Mouse (Mus musculus): ENCODE data around the gene P2rx1. TPM values are rescaled to one million over a fixed set of nuclear protein-coding genes. Genes with fewer than 3 reads are reported as not detected.

P2rx1 gene
- polyA plus RNA-seq, 1 experiment from 2014 or later, result 1.9 TPM

DNA sequence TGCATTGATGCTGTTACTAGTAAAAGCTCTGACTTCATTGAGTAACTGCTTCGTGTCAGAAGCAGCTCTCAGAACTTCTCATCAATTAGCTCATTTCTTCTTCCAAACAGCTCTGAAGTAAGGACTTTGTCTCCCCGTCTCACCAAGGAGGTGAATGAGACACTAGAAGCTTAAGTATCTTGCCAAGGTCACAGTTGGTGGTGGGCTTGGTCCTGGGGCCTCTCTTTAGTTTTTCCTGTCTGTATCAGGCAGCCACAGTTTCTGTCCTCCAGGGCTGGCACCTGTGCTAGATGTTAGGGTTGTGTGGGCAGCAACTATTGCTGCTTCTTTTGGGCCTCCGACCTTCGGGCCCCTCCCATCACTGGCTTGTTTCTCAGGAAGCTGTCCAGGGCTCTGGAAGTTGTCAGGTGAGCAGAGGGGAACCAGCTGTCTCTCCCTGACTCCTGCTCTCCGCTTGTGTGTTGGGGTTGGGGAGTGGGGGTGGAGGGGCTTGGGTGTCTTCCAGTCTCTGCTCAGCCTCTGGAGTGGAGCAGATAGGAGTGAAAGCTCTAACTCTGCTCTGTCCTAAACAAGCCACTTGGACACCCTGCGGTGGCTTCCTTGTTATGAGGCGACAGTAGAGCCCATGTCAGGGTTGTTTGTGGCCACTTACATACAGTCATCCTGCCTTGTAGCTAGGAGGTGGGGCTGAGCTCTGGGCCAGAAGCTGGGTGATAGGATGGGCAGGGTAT, 35.7 kb upstream of the P2rx1 start:
- no peak overlapping the region for H3K4me3 ChIP-seq (ENCODE audit: low read depth, low read length)
- 24% methylated on average over 7 of the region's 7 CpGs for whole genome bisulfite sequencing
- no peak overlapping the region for H3K9ac ChIP-seq
- H3K9me3 ChIP-seq (ENCODE audit: low read depth, low read length), result no peaks in the 10 kb centered on the region
- no peak for TF ChIP-seq CTCF (IDR thresholded peaks at IDR 0.05; ENCODE audit: low read depth)
- no peak for DNase-seq
- H3K4me2 ChIP-seq, result no peak overlapping the region
- H3K4me1 ChIP-seq (ENCODE audit: insufficient read depth), result peaks cover 12% of the 10 kb centered on the region; the same call in 1 of the 2 replicates
- no peaks in the 10 kb centered on the region for H3K36me3 ChIP-seq (ENCODE audit: insufficient read depth)
- H3K27me3 ChIP-seq (ENCODE audit: insufficient read depth, low read length), result peaks cover 26% of the 10 kb centered on the region
- ATAC-seq (ENCODE audit: insufficient read depth), result no peak
- H3K27ac ChIP-seq (ENCODE audit: low read depth), result no peak overlapping the region

- no peak for DNase-seq
- no peak overlapping the region for H3K9ac ChIP-seq
- no peaks in the 10 kb centered on the region for H3K36me3 ChIP-seq (ENCODE audit: insufficient read depth)
- WGBS, result 52% methylated on average over 3 of the region's 3 CpGs
- H3K27ac ChIP-seq (ENCODE audit: low read depth), result no peak overlapping the region
- H3K4me2 ChIP-seq, result no peak overlapping the region
- TF ChIP-seq CTCF (IDR thresholded peaks at IDR 0.05; ENCODE audit: low read depth), result no peak
- no peak for ATAC-seq (ENCODE audit: insufficient read depth)
- H3K27me3 ChIP-seq (ENCODE audit: insufficient read depth, low read length), result peaks cover 26% of the 10 kb centered on the region
- no peaks in the 10 kb centered on the region for H3K9me3 ChIP-seq (ENCODE audit: low read depth, low read length)
- no peak overlapping the region for H3K4me3 ChIP-seq (ENCODE audit: low read depth, low read length)
- peaks cover 12% of the 10 kb centered on the region; the same call in 1 of the 2 replicates for H3K4me1 ChIP-seq (ENCODE audit: insufficient read depth)
Observed at GRCm38 (mm10) chr11:72963789-72964294, 35.1 kb upstream of the P2rx1 start.

- no peak overlapping the region for H3K9ac ChIP-seq
- H3K27me3 ChIP-seq (ENCODE audit: insufficient read depth, low read length), result no peaks in the 10 kb centered on the region; the same call in 1 of the 2 replicates
- H3K4me3 ChIP-seq (ENCODE audit: low read depth, low read length), result no peak overlapping the region
- H3K4me1 ChIP-seq (ENCODE audit: insufficient read depth), result no peaks in the 10 kb centered on the region
- 81% methylated on average over 13 of the region's 13 CpGs for WGBS
- no peak overlapping the region for H3K4me2 ChIP-seq
- H3K27ac ChIP-seq (ENCODE audit: low read depth), result no peak overlapping the region
- no peak for ATAC-seq (ENCODE audit: insufficient read depth)
- H3K9me3 ChIP-seq (ENCODE audit: low read depth, low read length), result no peaks in the 10 kb centered on the region
- no peaks in the 10 kb centered on the region for H3K36me3 ChIP-seq (ENCODE audit: insufficient read depth)
- no peak for TF ChIP-seq CTCF (IDR thresholded peaks at IDR 0.05; ENCODE audit: low read depth)
- no peak for DNase-seq
Observed at GRCm38 (mm10) chr11:72974995-72975503, 23.9 kb upstream of the P2rx1 start.

- WGBS, result 85% methylated on average over 9 of the region's 9 CpGs
- ATAC-seq (ENCODE audit: insufficient read depth), result no peak
- no peaks in the 10 kb centered on the region for H3K4me1 ChIP-seq (ENCODE audit: insufficient read depth)
- TF ChIP-seq CTCF (IDR thresholded peaks at IDR 0.05; ENCODE audit: low read depth), result no peak
- no peak overlapping the region for H3K4me2 ChIP-seq
- no peaks in the 10 kb centered on the region for H3K36me3 ChIP-seq (ENCODE audit: insufficient read depth)
- no peaks in the 10 kb centered on the region; the same call in 1 of the 2 replicates for H3K27me3 ChIP-seq (ENCODE audit: insufficient read depth, low read length)
- H3K27ac ChIP-seq (ENCODE audit: low read depth), result no peak overlapping the region
- no peak for DNase-seq
- H3K9me3 ChIP-seq (ENCODE audit: low read depth, low read length), result no peaks in the 10 kb centered on the region
- H3K4me3 ChIP-seq (ENCODE audit: low read depth, low read length), result no peak overlapping the region
- no peak overlapping the region for H3K9ac ChIP-seq
Observed at GRCm38 (mm10) chr11:72982516-72982915, 16.4 kb upstream of the P2rx1 start.

GRCm38 (mm10) chr11:72983283-72983682, 15.6 kb upstream of the P2rx1 start:
- Histone ChIP-seq H3K4me2 (no peak overlapping the region), H3K4me1 (ENCODE audit: insufficient read depth) (no peaks in the 10 kb centered on the region), H3K27me3 (ENCODE audit: insufficient read depth, low read length) (no peaks in the 10 kb centered on the region; the same call in 1 of the 2 replicates), H3K36me3 (ENCODE audit: insufficient read depth) (no peaks in the 10 kb centered on the region), H3K9me3 (ENCODE audit: low read depth, low read length) (no peaks in the 10 kb centered on the region), H3K27ac (ENCODE audit: low read depth) (no peak overlapping the region), H3K4me3 (ENCODE audit: low read depth, low read length) (no peak overlapping the region), H3K9ac (no peak overlapping the region)
- DNase-seq, result peak; percentile 49
- no peak for ATAC-seq (ENCODE audit: insufficient read depth)
- TF ChIP-seq CTCF (IDR thresholded peaks at IDR 0.05; ENCODE audit: low read depth), result peak; percentile 72
- 36% methylated on average over 5 of the region's 5 CpGs for WGBS

GRCm38 (mm10) chr11:72986745-72987144, 12.2 kb upstream of the P2rx1 start:
- Histone ChIP-seq H3K4me1 (ENCODE audit: insufficient read depth) (no peaks in the 10 kb centered on the region; the same call in 1 of the 2 replicates), H3K9ac (no peak overlapping the region), H3K4me3 (ENCODE audit: low read depth, low read length) (no peak overlapping the region), H3K27me3 (ENCODE audit: insufficient read depth, low read length) (no peaks in the 10 kb centered on the region), H3K27ac (ENCODE audit: low read depth) (no peak overlapping the region), H3K4me2 (no peak overlapping the region), H3K9me3 (ENCODE audit: low read depth, low read length) (no peaks in the 10 kb centered on the region), H3K36me3 (ENCODE audit: insufficient read depth) (no peaks in the 10 kb centered on the region)
- WGBS, result 76% methylated on average over 5 of the region's 5 CpGs
- TF ChIP-seq CTCF (IDR thresholded peaks at IDR 0.05; ENCODE audit: low read depth), result no peak
- no peak for ATAC-seq (ENCODE audit: insufficient read depth)
- no peak for DNase-seq

DNA sequence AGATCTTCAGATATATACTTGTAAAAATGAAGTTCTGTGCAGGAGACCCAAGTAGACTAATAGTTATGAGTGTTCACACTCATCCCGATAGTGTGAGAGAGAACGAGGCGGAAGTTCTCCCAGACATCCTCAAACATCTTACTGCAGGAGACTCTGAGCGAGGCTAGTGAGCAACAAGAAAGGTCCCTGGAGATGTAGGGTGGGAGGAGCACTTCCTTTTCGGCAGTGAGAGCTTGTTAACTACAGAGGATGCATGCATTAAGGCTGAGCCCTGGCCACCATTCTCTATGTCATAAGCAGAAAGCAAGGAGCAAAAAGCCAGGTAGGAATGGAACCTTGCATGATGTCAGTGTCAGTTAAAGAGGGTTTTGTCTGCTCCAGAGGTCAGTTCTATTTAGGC, 11.7 kb upstream of the P2rx1 start:
- no peaks in the 10 kb centered on the region; the same call in 1 of the 2 replicates for H3K4me1 ChIP-seq (ENCODE audit: insufficient read depth)
- H3K27ac ChIP-seq (ENCODE audit: low read depth), result no peak overlapping the region
- WGBS, result 53% methylated on average over 5 of the region's 5 CpGs
- no peak for DNase-seq
- TF ChIP-seq CTCF (IDR thresholded peaks at IDR 0.05; ENCODE audit: low read depth), result no peak
- H3K4me2 ChIP-seq, result no peak overlapping the region
- no peaks in the 10 kb centered on the region for H3K9me3 ChIP-seq (ENCODE audit: low read depth, low read length)
- no peaks in the 10 kb centered on the region for H3K36me3 ChIP-seq (ENCODE audit: insufficient read depth)
- H3K4me3 ChIP-seq (ENCODE audit: low read depth, low read length), result no peak overlapping the region
- no peak for ATAC-seq (ENCODE audit: insufficient read depth)
- no peak overlapping the region for H3K9ac ChIP-seq
- no peaks in the 10 kb centered on the region for H3K27me3 ChIP-seq (ENCODE audit: insufficient read depth, low read length)
